8 mouse cellular contexts compared by ENCODE assay signal in the genomic region with DNA sequence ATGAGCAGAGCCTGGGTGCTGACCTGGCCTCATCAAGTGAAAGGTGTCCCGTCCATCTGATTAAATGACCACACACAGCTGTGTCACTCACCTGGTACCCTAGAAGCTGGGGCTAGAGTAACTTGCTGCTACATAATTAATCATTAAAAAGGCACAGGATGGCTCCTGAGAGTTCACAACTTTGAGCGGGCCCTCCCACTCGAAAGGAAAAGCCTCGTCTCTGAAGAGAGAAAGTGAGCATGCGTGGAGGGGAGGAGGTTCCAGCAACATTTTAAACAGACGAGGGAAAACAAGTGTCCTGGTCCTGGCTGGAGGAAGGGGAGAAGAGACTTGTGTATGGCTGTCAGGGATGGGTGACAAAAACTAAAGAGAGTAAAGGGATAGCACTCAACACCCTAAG. TPM values are rescaled to one million over a fixed set of nuclear protein-coding genes. Genes with fewer than 3 reads are reported as not detected.
A peak's percentile ranks its signal among the peaks of the same experiment; 100 is the strongest.
DNase-seq lines count a peak whose midpoint lies in the region; ATAC-seq lines count a peak whose summit lies in the region.

No protein-coding gene starts in this region.

- no peak for ATAC-seq in hindbrain, embryonic 11.5 days (ENCODE audit: low FRiP score)
- no peak for ATAC-seq in forebrain, embryonic 15.5 days (replicated peaks)
- ATAC-seq in midbrain, embryonic 15.5 days (replicated peaks), result 0 out of 2 replicates have a peak, but pooled peaks have one; percentile 7

- H3K36me3 ChIP-seq in hindbrain, embryonic 10.5 days, result no peaks in the 10 kb centered on the region
- no peaks in the 10 kb centered on the region for H3K36me3 ChIP-seq in hindbrain, embryonic 11.5 days (ENCODE audit: control insufficient read depth, insufficient read depth, low read length)
- H3K36me3 ChIP-seq in forebrain, embryonic 15.5 days, result no peaks in the 10 kb centered on the region
- H3K36me3 ChIP-seq in midbrain, embryonic 15.5 days (replicated peaks), result no peaks in the 10 kb centered on the region

- peak overlapping the region; percentile 92 for H3K27ac ChIP-seq in hindbrain, embryonic 10.5 days
- no peak overlapping the region for H3K27ac ChIP-seq in hindbrain, embryonic 11.5 days (ENCODE audit: low read depth, low read length)
- H3K27ac ChIP-seq in forebrain, embryonic 15.5 days (replicated peaks), result no peak overlapping the region
- no peak overlapping the region for H3K27ac ChIP-seq in midbrain, embryonic 15.5 days

- 0 out of 2 replicates have a peak overlapping the region, but pooled peaks have one; percentile 55 for H3K4me3 ChIP-seq in hindbrain, embryonic 10.5 days
- H3K4me3 ChIP-seq in hindbrain, embryonic 11.5 days (ENCODE audit: low read depth, low read length), result no peak overlapping the region
- no peak overlapping the region for H3K4me3 ChIP-seq in forebrain, embryonic 15.5 days
- H3K4me3 ChIP-seq in midbrain, embryonic 15.5 days, result 0 out of 2 replicates have a peak overlapping the region, but pooled peaks have one; percentile 15

- intact Hi-C loops in left cerebral cortex, postnatal 4 days (cut with DNase I), result loop anchor here (10.0 kb wide), 1 partner anchor 1779 kb away; no protein-coding TSS in a partner anchor

- H3K27me3 ChIP-seq in hindbrain, embryonic 10.5 days (ENCODE audit: insufficient read depth, poor library complexity, severe bottlenecking), result no peaks in the 10 kb centered on the region
- no peaks in the 10 kb centered on the region for H3K27me3 ChIP-seq in hindbrain, embryonic 11.5 days (ENCODE audit: control insufficient read depth, insufficient read depth, low read length)
- no peaks in the 10 kb centered on the region for H3K27me3 ChIP-seq in forebrain, embryonic 15.5 days
- no peaks in the 10 kb centered on the region for H3K27me3 ChIP-seq in midbrain, embryonic 15.5 days (replicated peaks)

- no peaks in the 10 kb centered on the region for H3K9me3 ChIP-seq in hindbrain, embryonic 10.5 days
- H3K9me3 ChIP-seq in hindbrain, embryonic 11.5 days (ENCODE audit: control insufficient read depth, low read length), result no peaks in the 10 kb centered on the region
- no peaks in the 10 kb centered on the region for H3K9me3 ChIP-seq in forebrain, embryonic 15.5 days
- H3K9me3 ChIP-seq in midbrain, embryonic 15.5 days, result no peaks in the 10 kb centered on the region

- DNase-seq in hindbrain, embryonic 10.5 days (ENCODE audit: low spot score), result no peak
- no peak for DNase-seq in hindbrain, embryonic 11.5 days (ENCODE audit: low spot score)
- peak; percentile 27 for DNase-seq in kidney, postnatal 10 days
- DNase-seq in right cerebral cortex, postnatal 14 days, result no peak
- no peak for DNase-seq in urinary bladder, postnatal 4 days (ENCODE audit: low spot score in 2 of 2)
- DNase-seq in left cerebral cortex, postnatal 4 days, result no peak

- H3K4me1 ChIP-seq in hindbrain, embryonic 10.5 days (replicated peaks), result peaks cover 42% of the 10 kb centered on the region
- H3K4me1 ChIP-seq in hindbrain, embryonic 11.5 days (replicated peaks; ENCODE audit: control insufficient read depth, insufficient read depth, low read length), result no peaks in the 10 kb centered on the region; the same call in 1 of the 2 replicates
- peaks cover 30% of the 10 kb centered on the region for H3K4me1 ChIP-seq in forebrain, embryonic 15.5 days
- H3K4me1 ChIP-seq in midbrain, embryonic 15.5 days, result peaks cover 32% of the 10 kb centered on the region

- no peak overlapping the region for H3K4me2 ChIP-seq in hindbrain, embryonic 11.5 days (replicated peaks; ENCODE audit: low read depth, low read length)
- H3K4me2 ChIP-seq in forebrain, embryonic 15.5 days (replicated peaks), result peak overlapping the region; percentile 6
- peak overlapping the region; percentile 60 for H3K4me2 ChIP-seq in midbrain, embryonic 15.5 days

- 58% methylated on average over 6 of the region's 6 CpGs for WGBS in hindbrain, embryonic 10.5 days
- whole genome bisulfite sequencing in hindbrain, embryonic 11.5 days, result 53% methylated on average over 6 of the region's 6 CpGs
- WGBS in forebrain, embryonic 15.5 days, result 47% methylated on average over 6 of the region's 6 CpGs
- WGBS in midbrain, embryonic 15.5 days, result 58% methylated on average over 6 of the region's 6 CpGs

- no peak overlapping the region for H3K9ac ChIP-seq in hindbrain, embryonic 11.5 days (ENCODE audit: low read depth, low read length)
- no peak overlapping the region for H3K9ac ChIP-seq in forebrain, embryonic 15.5 days (replicated peaks)
- H3K9ac ChIP-seq in midbrain, embryonic 15.5 days, result no peak overlapping the region

RNA-seq across cellular contexts. Expression of gene Cc2d2a, which starts 1.4 kb away (rescaled TPM):
- polyA plus RNA-seq in hindbrain, embryonic 10.5 days (2016; fragmentation: Nextera tagmentation; extraction: Ambion mirVana), result 8.5 and 9.8 TPM in 2 replicates
- 7.4 and 9.4 TPM in 2 replicates for polyA plus RNA-seq in hindbrain, embryonic 11.5 days (2014; fragmentation: Nextera tagmentation; extraction: Ambion mirVana)
- 7.5 and 7.9 TPM in 2 replicates for polyA plus RNA-seq in forebrain, embryonic 15.5 days (2015; fragmentation: Nextera tagmentation; extraction: Ambion mirVana)
- polyA plus RNA-seq in midbrain, embryonic 15.5 days (2015; fragmentation: Nextera tagmentation; extraction: Ambion mirVana), result 7.6 and 8.5 TPM in 2 replicates
- 10 to 100 TPM; 14.0 to 14.9 TPM for total RNA-seq in left cerebral cortex, postnatal 4 days (2021)

Comparison
In these comparisons a context has a peak if more than half of its experiments do, and no peak if none do; other contexts are left out.
1. H3K4me3 ChIP-seq: peak in hindbrain, embryonic 10.5 days (single experiment) and midbrain, embryonic 15.5 days (single experiment); none in hindbrain, embryonic 11.5 days (single experiment) and forebrain, embryonic 15.5 days (single experiment).